Mouse (Mus musculus): ENCODE data around the gene Ccl20. TPM values are rescaled to one million over a fixed set of nuclear protein-coding genes. Genes with fewer than 3 reads are reported as not detected.

Ccl20 gene
- polyA plus RNA-seq, 1 experiment from 2014 or later = not detected

GRCm38 (mm10) chr1:83099160-83099559 lies 17.4 kb upstream of the Ccl20 start:
- no peak overlapping the region for H3K4me3 ChIP-seq (ENCODE audit: low read depth, low read length)
- no peaks in the 10 kb centered on the region for H3K4me1 ChIP-seq (replicated peaks; ENCODE audit: control insufficient read depth, insufficient read depth, low read length)
- H3K36me3 ChIP-seq (ENCODE audit: control insufficient read depth, insufficient read depth, low read length) = no peaks in the 10 kb centered on the region
- no peaks in the 10 kb centered on the region for H3K9me3 ChIP-seq (ENCODE audit: control insufficient read depth, low read length)
- no peaks in the 10 kb centered on the region for H3K27me3 ChIP-seq (ENCODE audit: control insufficient read depth, insufficient read depth, low read length)
- peak; percentile 55; the same call in 1 of the 2 replicates for ATAC-seq (replicated peaks; ENCODE audit: low FRiP score)
- 66% methylated on average over 2 of the region's 2 CpGs for WGBS
- no peak overlapping the region for H3K27ac ChIP-seq (ENCODE audit: low read depth, low read length)
- H3K4me2 ChIP-seq (ENCODE audit: low read depth, low read length, severe bottlenecking) = no peak overlapping the region
- no peak for DNase-seq (ENCODE audit: low spot score)
- no peak overlapping the region for H3K9ac ChIP-seq (ENCODE audit: low read length)

GRCm38 (mm10) chr1:83099580-83100137 lies 16.9 kb upstream of the Ccl20 start:
- Histone ChIP-seq H3K4me2 (ENCODE audit: low read depth, low read length, severe bottlenecking) (no peak overlapping the region), H3K4me1 (replicated peaks; ENCODE audit: control insufficient read depth, insufficient read depth, low read length) (no peaks in the 10 kb centered on the region), H3K9me3 (ENCODE audit: control insufficient read depth, low read length) (no peaks in the 10 kb centered on the region), H3K27me3 (ENCODE audit: control insufficient read depth, insufficient read depth, low read length) (no peaks in the 10 kb centered on the region), H3K4me3 (ENCODE audit: low read depth, low read length) (no peak overlapping the region), H3K36me3 (ENCODE audit: control insufficient read depth, insufficient read depth, low read length) (no peaks in the 10 kb centered on the region), H3K9ac (ENCODE audit: low read length) (no peak overlapping the region), H3K27ac (ENCODE audit: low read depth, low read length) (no peak overlapping the region)
- WGBS = 78% methylated on average over 7 of the region's 7 CpGs
- ATAC-seq (replicated peaks; ENCODE audit: low FRiP score) (no peak), DNase-seq (ENCODE audit: low spot score) (no peak)

- no peak overlapping the region for H3K4me3 ChIP-seq (ENCODE audit: low read depth, low read length)
- H3K27me3 ChIP-seq (ENCODE audit: control insufficient read depth, insufficient read depth, low read length) = no peaks in the 10 kb centered on the region
- no peak for DNase-seq (ENCODE audit: low spot score)
- H3K4me2 ChIP-seq (ENCODE audit: low read depth, low read length, severe bottlenecking) = no peak overlapping the region
- no peak overlapping the region for H3K27ac ChIP-seq (ENCODE audit: low read depth, low read length)
- no peaks in the 10 kb centered on the region for H3K4me1 ChIP-seq (replicated peaks; ENCODE audit: control insufficient read depth, insufficient read depth, low read length)
- H3K9me3 ChIP-seq (ENCODE audit: control insufficient read depth, low read length) = no peaks in the 10 kb centered on the region
- peak; percentile 67; the same call in 1 of the 2 replicates for ATAC-seq (replicated peaks; ENCODE audit: low FRiP score)
- H3K9ac ChIP-seq (ENCODE audit: low read length) = no peak overlapping the region
- H3K36me3 ChIP-seq (ENCODE audit: control insufficient read depth, insufficient read depth, low read length) = no peaks in the 10 kb centered on the region
- 53% methylated on average over 3 of the region's 3 CpGs for WGBS
These were observed 14.7 kb upstream of the Ccl20 start for GRCm38 (mm10) chr1:83101891-83102290.

- Histone ChIP-seq H3K27me3 (ENCODE audit: control insufficient read depth, insufficient read depth, low read length) (no peaks in the 10 kb centered on the region), H3K4me3 (ENCODE audit: low read depth, low read length) (no peak overlapping the region), H3K4me1 (replicated peaks; ENCODE audit: control insufficient read depth, insufficient read depth, low read length) (no peaks in the 10 kb centered on the region), H3K36me3 (ENCODE audit: control insufficient read depth, insufficient read depth, low read length) (no peaks in the 10 kb centered on the region), H3K27ac (ENCODE audit: low read depth, low read length) (no peak overlapping the region), H3K4me2 (ENCODE audit: low read depth, low read length, severe bottlenecking) (no peak overlapping the region), H3K9ac (ENCODE audit: low read length) (no peak overlapping the region), H3K9me3 (ENCODE audit: control insufficient read depth, low read length) (no peaks in the 10 kb centered on the region)
- no peak for DNase-seq (ENCODE audit: low spot score)
- ATAC-seq (replicated peaks; ENCODE audit: low FRiP score) = no peak
- 66% methylated on average over 1 of the region's 1 CpGs for WGBS
These were observed 11.1 kb upstream of the Ccl20 start for GRCm38 (mm10) chr1:83105464-83105863.

GRCm38 (mm10) chr1:83107410-83107978 lies 9.1 kb upstream of the Ccl20 start:
- Histone ChIP-seq H3K4me3 (ENCODE audit: low read depth, low read length) (no peak overlapping the region), H3K4me2 (ENCODE audit: low read depth, low read length, severe bottlenecking) (no peak overlapping the region), H3K9ac (ENCODE audit: low read length) (no peak overlapping the region), H3K27ac (ENCODE audit: low read depth, low read length) (no peak overlapping the region), H3K4me1 (replicated peaks; ENCODE audit: control insufficient read depth, insufficient read depth, low read length) (no peaks in the 10 kb centered on the region), H3K9me3 (ENCODE audit: control insufficient read depth, low read length) (no peaks in the 10 kb centered on the region), H3K36me3 (ENCODE audit: control insufficient read depth, insufficient read depth, low read length) (no peaks in the 10 kb centered on the region), H3K27me3 (ENCODE audit: control insufficient read depth, insufficient read depth, low read length) (no peaks in the 10 kb centered on the region)
- no peak for DNase-seq (ENCODE audit: low spot score)
- 80% methylated on average over 5 of the region's 5 CpGs for WGBS
- ATAC-seq (replicated peaks; ENCODE audit: low FRiP score) = no peak

GRCm38 (mm10) chr1:83110992-83111391 lies 5.6 kb upstream of the Ccl20 start:
- no peak for DNase-seq (ENCODE audit: low spot score)
- Histone ChIP-seq H3K4me3 (ENCODE audit: low read depth, low read length) (no peak overlapping the region), H3K27ac (ENCODE audit: low read depth, low read length) (no peak overlapping the region), H3K27me3 (ENCODE audit: control insufficient read depth, insufficient read depth, low read length) (no peaks in the 10 kb centered on the region), H3K4me1 (replicated peaks; ENCODE audit: control insufficient read depth, insufficient read depth, low read length) (no peaks in the 10 kb centered on the region), H3K9ac (ENCODE audit: low read length) (no peak overlapping the region), H3K36me3 (ENCODE audit: control insufficient read depth, insufficient read depth, low read length) (no peaks in the 10 kb centered on the region), H3K9me3 (ENCODE audit: control insufficient read depth, low read length) (no peaks in the 10 kb centered on the region), H3K4me2 (ENCODE audit: low read depth, low read length, severe bottlenecking) (no peak overlapping the region)
- ATAC-seq (replicated peaks; ENCODE audit: low FRiP score) = no peak

- ATAC-seq (replicated peaks; ENCODE audit: low FRiP score) (no peak), DNase-seq (ENCODE audit: low spot score) (no peak)
- Histone ChIP-seq H3K4me3 (ENCODE audit: low read depth, low read length) (no peak overlapping the region), H3K27ac (ENCODE audit: low read depth, low read length) (no peak overlapping the region), H3K9ac (ENCODE audit: low read length) (no peak overlapping the region), H3K4me1 (replicated peaks; ENCODE audit: control insufficient read depth, insufficient read depth, low read length) (no peaks in the 10 kb centered on the region), H3K9me3 (ENCODE audit: control insufficient read depth, low read length) (no peaks in the 10 kb centered on the region), H3K4me2 (ENCODE audit: low read depth, low read length, severe bottlenecking) (no peak overlapping the region), H3K27me3 (ENCODE audit: control insufficient read depth, insufficient read depth, low read length) (no peaks in the 10 kb centered on the region), H3K36me3 (ENCODE audit: control insufficient read depth, insufficient read depth, low read length) (no peaks in the 10 kb centered on the region)
- WGBS = 74% methylated on average over 5 of the region's 5 CpGs
These were observed 4.8 kb upstream of the Ccl20 start for GRCm38 (mm10) chr1:83111726-83112125.

- Histone ChIP-seq H3K36me3 (ENCODE audit: control insufficient read depth, insufficient read depth, low read length) (no peaks in the 10 kb centered on the region), H3K27me3 (ENCODE audit: control insufficient read depth, insufficient read depth, low read length) (no peaks in the 10 kb centered on the region), H3K4me3 (ENCODE audit: low read depth, low read length) (no peak overlapping the region), H3K9me3 (ENCODE audit: control insufficient read depth, low read length) (no peaks in the 10 kb centered on the region), H3K4me1 (replicated peaks; ENCODE audit: control insufficient read depth, insufficient read depth, low read length) (no peaks in the 10 kb centered on the region), H3K27ac (ENCODE audit: low read depth, low read length) (no peak overlapping the region), H3K4me2 (ENCODE audit: low read depth, low read length, severe bottlenecking) (no peak overlapping the region), H3K9ac (ENCODE audit: low read length) (no peak overlapping the region)
- WGBS = 90% methylated on average over 3 of the region's 3 CpGs
- DNase-seq (ENCODE audit: low spot score) (no peak), ATAC-seq (replicated peaks; ENCODE audit: low FRiP score) (no peak)
These were observed 651 bp downstream of the Ccl20 start for GRCm38 (mm10) chr1:83117217-83117616.

- no peak for ATAC-seq (replicated peaks; ENCODE audit: low FRiP score)
- Histone ChIP-seq H3K27me3 (ENCODE audit: control insufficient read depth, insufficient read depth, low read length) (no peaks in the 10 kb centered on the region), H3K27ac (ENCODE audit: low read depth, low read length) (no peak overlapping the region), H3K4me2 (ENCODE audit: low read depth, low read length, severe bottlenecking) (no peak overlapping the region), H3K9ac (ENCODE audit: low read length) (no peak overlapping the region), H3K4me3 (ENCODE audit: low read depth, low read length) (no peak overlapping the region), H3K4me1 (replicated peaks; ENCODE audit: control insufficient read depth, insufficient read depth, low read length) (no peaks in the 10 kb centered on the region), H3K36me3 (ENCODE audit: control insufficient read depth, insufficient read depth, low read length) (no peaks in the 10 kb centered on the region), H3K9me3 (ENCODE audit: control insufficient read depth, low read length) (no peaks in the 10 kb centered on the region)
- 89% methylated on average over 7 of the region's 7 CpGs for WGBS
- DNase-seq (ENCODE audit: low spot score) = no peak
These were observed 1.1 kb downstream of the Ccl20 start for GRCm38 (mm10) chr1:83117661-83118060.

All from forebrain, embryonic 11.5 days (tissue).